Mouse (Mus musculus) lung, adult 2 months (tissue): ENCODE measurements at regions not wholly inside any gene's neighbourhood (a gene's known extent, or its start where the extent isn't known, plus 50 kb on each side); places are given as distances from the start of the nearest gene placed in this dataset.

Source experiments
- DNase-seq: peaks from one replicate; pipeline ENCODE4 v3.0.0; 2022
- H3K4me1 ChIP-seq: fragments of 200-500 bp; 2 replicates; pipeline ENCODE4 v1.6.1; 2011; ENCODE audit warnings: low read length; ENCODE audit not compliant: control insufficient read depth, insufficient read depth
- H3K4me3 ChIP-seq: fragments of 200-500 bp; replicated peaks from 2 replicates; pipeline ENCODE3; 2011; ENCODE audit warnings: low read depth, mild to moderate bottlenecking, control low read depth, low read length; ENCODE audit errors: extremely low read depth
- CTCF ChIP-seq: fragments of 200-500 bp; IDR thresholded peaks from 2 replicates; pipeline ENCODE4 v1.5.1; 2011; ENCODE audit warnings: mild to moderate bottlenecking, low read length, control low read depth; ENCODE audit not compliant: insufficient read depth
- POLR2A ChIP-seq: fragments of 200-500 bp; IDR thresholded peaks from 2 replicates; pipeline ENCODE4 v1.6.1; 2011; ENCODE audit warnings: low read depth, mild to moderate bottlenecking, control low read depth, low read length, borderline replicate concordance; ENCODE audit errors: extremely low read depth
- WGBS: fragments of 180-500 bp; shearing (Covaris S2); methylation state at CpG from one replicate; pipeline ENCODE4 v1.1.7; 2018; 5-methylcytosine and 5-hydroxymethylcytosine counted together

DNA sequence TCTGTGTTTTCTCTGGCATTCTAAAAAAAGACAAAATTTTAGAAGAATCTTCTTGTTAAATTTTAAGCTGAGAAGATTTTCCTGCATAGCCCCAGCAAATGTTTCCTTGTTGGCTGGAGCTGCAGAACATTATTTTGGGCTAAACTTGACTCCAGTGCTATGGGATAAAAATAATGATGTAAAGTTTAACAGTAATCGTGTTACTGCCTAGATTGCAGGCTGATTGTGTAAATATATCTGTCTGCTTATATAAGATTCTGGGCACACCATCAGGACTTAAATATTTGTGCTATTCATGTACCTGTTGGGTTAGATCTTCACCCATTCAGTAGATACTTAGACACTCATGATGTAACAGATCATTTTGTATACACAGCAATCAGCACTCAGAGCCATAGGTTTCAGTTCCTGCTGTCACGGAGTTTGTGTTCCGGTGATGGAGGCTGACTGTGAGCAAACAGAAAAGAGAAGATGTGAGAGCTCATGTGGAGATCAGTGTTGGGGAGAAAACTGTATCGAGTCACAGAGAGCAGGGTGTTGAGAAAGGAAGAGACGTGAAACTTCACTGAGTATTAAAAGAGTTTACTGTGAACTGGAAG is 561.1 kb upstream of the Camk1g start:
- H3K4me3 ChIP-seq: no peak overlapping the region
- WGBS: 58% methylated on average over 5 of the region's 5 CpGs
- TF ChIP-seq CTCF (no peak), POLR2A (no peak)
- no peaks in the 10 kb centered on the region for H3K4me1 ChIP-seq
- DNase-seq: no peak

DNA sequence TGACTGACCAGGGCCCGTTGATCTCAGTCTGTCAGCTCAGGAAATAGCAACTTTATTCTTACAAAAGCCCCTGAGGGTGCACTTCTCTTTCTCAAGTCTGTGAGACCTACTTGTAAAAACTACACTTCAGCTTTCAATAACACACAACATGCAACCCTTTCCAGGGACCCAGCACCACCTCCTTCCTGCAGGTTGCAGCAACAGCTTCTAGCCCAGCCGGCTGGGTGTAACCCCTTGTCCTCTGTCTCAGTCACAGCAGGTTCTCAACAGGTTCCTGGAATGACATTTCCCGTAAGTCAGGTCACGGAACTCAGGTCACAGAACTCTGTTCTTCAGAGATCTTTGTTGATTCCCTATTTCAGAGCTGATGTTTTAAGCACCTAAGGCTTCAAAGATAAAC is 558.5 kb upstream of the Camk1g start:
- no peak overlapping the region for H3K4me3 ChIP-seq
- no peaks in the 10 kb centered on the region for H3K4me1 ChIP-seq
- 59% methylated on average over 4 of the region's 4 CpGs for WGBS
- TF ChIP-seq CTCF (no peak), POLR2A (no peak)
- no peak for DNase-seq

DNA sequence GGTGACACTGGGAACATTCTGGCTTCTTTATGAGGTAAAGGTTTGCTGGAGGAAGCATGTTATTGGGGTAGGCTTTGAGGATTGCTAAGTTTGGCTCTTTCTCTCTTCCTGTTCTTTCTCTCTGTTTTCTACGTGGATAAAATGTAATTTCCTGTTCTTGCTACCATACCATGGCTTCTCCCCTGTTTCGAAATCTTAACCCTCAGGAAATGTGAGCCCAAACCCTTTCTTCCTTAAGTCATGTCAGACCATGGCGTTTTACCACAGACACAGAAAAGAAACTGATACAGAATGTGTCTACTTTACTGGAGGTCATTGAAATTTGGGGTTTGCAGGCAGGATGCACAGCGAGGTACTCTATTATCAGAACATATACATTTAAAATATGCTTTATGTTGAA is 552.7 kb upstream of the Camk1g start:
- Histone ChIP-seq H3K4me3 (no peak overlapping the region), H3K4me1 (no peaks in the 10 kb centered on the region)
- no peak for DNase-seq
- TF ChIP-seq POLR2A (no peak), CTCF (no peak)
- WGBS: 52% methylated on average over 4 of the region's 4 CpGs

DNA sequence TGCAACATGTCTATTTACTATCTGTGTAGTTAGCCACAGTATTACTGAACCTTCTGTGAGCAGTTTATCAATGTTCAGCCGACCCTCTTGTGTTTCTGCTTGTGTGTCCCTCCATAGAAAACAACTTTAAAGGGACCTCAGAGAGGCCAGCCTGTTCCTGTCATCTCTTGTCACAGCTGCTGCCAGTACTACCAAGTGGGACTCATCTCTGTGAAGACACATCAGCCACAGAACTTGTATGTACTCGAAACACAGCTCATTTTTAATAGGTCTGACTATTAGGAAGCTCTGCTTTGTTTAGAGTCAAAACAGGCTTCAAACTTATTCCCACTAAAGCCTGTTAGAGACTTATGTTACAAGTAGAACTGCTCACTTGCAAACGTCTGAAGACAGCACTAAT is 549.1 kb upstream of the Camk1g start:
- Histone ChIP-seq H3K4me1 (no peaks in the 10 kb centered on the region), H3K4me3 (no peak overlapping the region)
- TF ChIP-seq POLR2A (no peak), CTCF (no peak)
- whole genome bisulfite sequencing: 43% methylated on average over 3 of the region's 3 CpGs
- DNase-seq: no peak

DNA sequence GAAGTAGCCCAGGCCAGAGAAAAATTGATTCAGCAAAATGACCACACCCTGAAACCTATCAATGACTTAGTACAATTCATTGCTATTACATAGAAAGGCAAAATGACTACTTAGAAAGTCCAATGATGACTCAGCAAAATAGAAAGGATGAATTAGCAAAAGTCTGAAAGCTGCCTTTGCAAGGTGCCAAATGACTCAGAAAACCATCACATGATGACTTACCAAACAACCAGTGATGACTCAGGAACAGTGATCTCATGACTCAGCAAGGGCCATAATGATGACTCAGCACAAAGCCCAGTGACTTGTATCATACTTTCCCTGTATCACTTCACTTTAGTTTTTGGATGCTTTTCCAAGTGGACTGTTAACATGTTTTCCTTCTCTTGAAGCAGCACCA is 535.6 kb upstream of the Camk1g start:
- Histone ChIP-seq H3K4me1 (no peaks in the 10 kb centered on the region), H3K4me3 (no peak overlapping the region)
- TF ChIP-seq CTCF: no peak
- TF ChIP-seq POLR2A: no peak
- DNase-seq: no peak

DNA sequence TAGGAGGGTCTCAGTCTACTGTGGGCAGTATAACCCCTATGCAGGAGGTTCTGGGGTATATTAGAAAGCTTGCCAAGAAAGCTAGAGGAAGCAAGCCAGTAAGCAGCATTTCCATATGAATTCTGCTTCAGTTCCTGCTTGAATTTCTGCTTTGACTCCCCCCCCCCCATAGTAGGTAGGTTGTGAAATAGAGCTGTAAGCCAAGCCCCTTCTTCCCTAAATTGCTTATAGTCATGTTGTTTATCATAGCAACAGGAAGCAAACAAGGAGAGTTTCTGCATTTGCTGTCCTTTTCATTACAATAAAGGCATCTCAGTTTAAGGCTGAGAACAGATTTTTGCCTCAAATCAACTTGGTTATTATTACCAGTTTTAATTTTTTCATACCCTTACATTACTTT is 524.0 kb upstream of the Camk1g start:
- no peak for TF ChIP-seq CTCF
- no peak for TF ChIP-seq POLR2A
- Histone ChIP-seq H3K4me1 (no peaks in the 10 kb centered on the region), H3K4me3 (no peak overlapping the region)
- no peak for DNase-seq

DNA sequence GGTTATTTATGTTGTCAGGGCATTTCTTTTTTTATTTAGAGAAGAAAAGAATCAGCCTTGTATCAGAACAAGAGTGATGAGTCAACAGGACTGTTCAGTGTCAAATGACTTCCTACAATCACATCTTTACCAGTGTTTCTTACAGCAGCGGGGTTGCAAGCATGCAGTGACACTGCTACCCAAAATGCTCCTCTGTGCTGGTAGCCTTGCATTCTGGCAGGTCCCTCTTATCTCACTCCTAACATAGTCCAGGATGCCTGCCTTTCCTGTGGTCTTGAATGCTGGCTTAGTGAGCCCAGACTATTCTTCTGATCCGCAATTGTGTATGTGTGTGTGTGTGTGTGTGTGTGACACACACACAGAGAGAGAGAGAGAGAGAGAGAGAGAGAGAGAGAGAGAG is 506.4 kb upstream of the Camk1g start:
- Histone ChIP-seq H3K4me1 (no peaks in the 10 kb centered on the region), H3K4me3 (no peak overlapping the region)
- TF ChIP-seq CTCF (no peak), POLR2A (no peak)
- DNase-seq: no peak
- 59% methylated on average over 2 of the region's 2 CpGs for WGBS

DNA sequence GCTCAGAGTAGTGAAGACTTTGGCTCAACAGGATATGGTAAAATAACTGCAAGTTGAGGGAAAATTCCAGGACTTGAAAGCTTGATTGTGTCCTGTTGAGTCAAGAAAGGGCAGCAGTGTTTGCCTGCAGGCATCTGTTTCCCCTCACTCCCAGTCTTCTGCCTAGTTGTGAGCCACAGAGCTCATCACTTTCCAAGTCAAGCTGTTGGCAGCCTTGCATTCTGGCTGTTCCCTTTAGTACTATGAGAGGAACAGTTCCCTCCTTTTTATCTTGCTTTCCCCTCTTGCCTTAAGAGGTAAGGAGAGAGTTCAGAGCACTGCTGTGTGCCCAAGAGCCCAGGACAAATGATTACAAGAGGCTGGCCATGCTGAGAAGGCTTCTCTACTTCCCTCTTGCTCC is 506.0 kb upstream of the Camk1g start:
- Histone ChIP-seq H3K4me1 (no peaks in the 10 kb centered on the region), H3K4me3 (no peak overlapping the region)
- no peak for DNase-seq
- TF ChIP-seq CTCF: no peak
- TF ChIP-seq POLR2A: no peak

DNA sequence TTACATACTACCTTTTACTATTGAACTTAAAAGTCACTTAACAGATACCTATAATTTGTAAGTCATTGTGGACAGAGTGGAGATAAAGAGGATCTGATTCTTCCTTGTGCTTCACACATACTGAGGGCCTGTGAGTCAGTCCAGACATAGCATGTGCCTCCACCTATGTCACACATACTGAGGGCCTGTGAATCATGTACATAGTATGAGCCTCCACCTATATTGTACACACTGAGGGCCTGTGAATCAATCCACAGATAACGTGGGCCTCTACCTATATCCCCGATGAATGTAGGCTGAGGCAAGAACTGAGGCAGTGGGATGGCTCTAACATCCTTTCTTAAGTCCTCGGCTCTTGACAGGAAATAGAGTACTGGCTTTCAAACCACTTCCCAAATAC is 505.2 kb upstream of the Camk1g start:
- no peak for DNase-seq
- Histone ChIP-seq H3K4me1 (no peaks in the 10 kb centered on the region), H3K4me3 (no peak overlapping the region)
- TF ChIP-seq POLR2A (no peak), CTCF (no peak)
- 75% methylated on average over 3 of the region's 3 CpGs for WGBS

DNA sequence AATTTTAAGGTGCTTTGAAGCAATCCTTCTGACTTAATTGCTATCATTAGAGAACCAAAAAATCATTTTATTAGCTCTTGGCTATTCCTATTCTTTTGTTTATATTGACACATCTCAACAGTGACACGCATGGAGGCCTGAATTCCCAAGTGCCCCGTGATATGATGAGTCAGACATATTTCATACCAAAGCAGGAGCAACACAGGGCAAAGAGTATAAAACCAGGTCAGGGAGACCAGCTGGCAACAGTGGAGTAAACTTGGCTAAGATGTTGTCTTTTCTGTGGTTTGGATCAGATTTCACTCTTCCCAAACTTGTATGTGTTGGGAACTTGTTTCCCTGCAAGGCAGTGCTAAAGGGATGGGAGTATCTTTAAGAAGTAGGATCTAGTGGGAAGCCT is 500.6 kb upstream of the Camk1g start:
- WGBS: 55% methylated on average over 2 of the region's 2 CpGs
- TF ChIP-seq POLR2A: no peak
- TF ChIP-seq CTCF: no peak
- H3K4me3 ChIP-seq: no peak overlapping the region
- no peak for DNase-seq
- H3K4me1 ChIP-seq: no peaks in the 10 kb centered on the region
